Mouse (Mus musculus): ENCODE measurements around the gene Zfp654. TPM values are rescaled to one million over a fixed set of nuclear protein-coding genes. Genes with fewer than 3 reads are reported as not detected.
"Not testable (repeated sequence)": the region's sequence is repeated elsewhere in the genome, so short reads cannot be mapped to it uniquely, and the experiment has no call there.

Zfp654 gene
- total RNA-seq, 2 experiments from 2014 or later: 6.4 to 26.1 TPM

DNA sequence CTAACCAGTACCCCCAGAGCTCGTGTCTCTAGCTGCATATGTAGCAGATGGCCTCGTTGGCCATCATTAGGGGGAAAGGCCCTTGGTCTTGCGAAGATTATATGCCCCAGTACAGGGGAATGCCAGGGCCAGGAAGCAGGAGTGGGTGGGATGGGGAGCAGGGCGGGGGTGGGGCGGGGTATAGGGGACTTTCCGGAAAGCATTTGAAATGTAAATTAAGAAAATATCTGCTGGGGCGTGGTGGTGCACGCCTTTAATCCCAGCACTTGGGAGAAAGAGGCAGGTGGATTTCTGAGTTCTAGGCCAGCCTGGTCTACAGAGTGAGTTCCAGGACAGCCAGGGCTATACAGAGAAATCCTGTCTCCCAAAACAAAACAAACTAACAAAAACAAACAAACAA, 14.4 kb upstream of the Zfp654 start:
- ATAC-seq (replicated peaks; ENCODE audit: low FRiP score, poor library complexity, severe bottlenecking): not testable (repeated sequence)

DNA sequence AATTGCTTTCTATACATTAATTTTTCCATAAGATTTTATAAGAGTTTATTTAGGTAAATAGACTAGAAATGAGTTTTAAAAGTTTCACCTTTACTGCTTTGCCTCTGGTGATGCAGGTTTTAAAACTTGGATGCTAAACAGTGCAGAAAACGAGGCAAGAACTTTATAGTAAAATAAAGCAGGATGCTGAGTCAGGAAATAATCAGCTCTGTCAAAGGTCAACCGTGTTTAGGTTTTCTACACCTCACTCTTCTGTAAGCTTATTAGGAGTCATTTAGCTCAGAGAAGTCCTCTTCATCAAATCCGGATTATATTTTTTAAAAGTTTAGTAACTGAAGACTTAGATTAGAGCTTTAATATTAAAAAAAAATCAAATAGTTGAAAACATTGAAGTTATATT, 5.5 kb upstream of the Zfp654 start:
- no peak for ATAC-seq (replicated peaks; ENCODE audit: low FRiP score, poor library complexity, severe bottlenecking)

DNA sequence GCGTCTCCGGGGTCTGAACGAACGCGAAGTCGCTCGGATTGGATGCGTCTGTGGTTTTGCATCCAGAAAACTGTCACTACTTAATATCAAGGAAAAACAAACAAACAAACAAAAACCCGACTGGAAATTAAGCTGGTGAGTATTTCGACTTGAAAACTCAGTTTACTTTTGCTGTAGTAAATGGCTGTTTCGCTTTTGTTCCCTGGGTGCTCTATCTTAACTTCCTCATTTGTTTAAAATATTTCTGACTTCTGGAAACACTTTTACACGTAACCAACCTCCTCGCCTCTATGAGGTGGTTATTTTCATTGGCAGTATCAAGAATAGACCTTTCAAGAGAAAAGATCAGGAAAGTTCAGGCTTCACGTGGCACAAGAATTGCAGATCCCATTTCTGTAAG, 1.4 kb upstream of the Zfp654 start:
- no peak for ATAC-seq (replicated peaks; ENCODE audit: low FRiP score, poor library complexity, severe bottlenecking)

DNA sequence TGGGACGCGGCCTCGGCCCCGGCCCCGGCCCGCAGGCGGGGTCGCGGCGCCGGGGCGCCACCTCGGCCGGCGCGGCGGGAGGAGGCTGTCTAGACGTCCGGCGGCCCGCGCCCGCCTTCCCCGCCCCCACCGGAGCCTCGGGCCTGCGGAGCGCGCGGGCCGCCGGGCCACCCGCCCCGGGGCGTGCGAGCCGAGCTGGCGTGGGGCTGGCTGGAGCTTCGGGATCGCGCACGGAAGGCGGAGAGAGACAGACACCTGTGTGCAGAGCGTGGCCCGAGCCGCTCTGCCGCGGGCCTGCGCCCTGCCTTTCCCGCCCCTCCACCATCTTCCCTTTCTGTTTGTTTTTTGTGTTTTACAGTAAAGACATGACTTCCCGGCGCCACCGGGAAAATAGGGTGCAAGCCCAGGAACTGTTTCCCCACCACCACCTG, 1.0 kb upstream of the Zfp654 start:
- ATAC-seq (replicated peaks; ENCODE audit: low FRiP score, poor library complexity, severe bottlenecking): peak; percentile 10; the same call in 1 of the 2 replicates

DNA sequence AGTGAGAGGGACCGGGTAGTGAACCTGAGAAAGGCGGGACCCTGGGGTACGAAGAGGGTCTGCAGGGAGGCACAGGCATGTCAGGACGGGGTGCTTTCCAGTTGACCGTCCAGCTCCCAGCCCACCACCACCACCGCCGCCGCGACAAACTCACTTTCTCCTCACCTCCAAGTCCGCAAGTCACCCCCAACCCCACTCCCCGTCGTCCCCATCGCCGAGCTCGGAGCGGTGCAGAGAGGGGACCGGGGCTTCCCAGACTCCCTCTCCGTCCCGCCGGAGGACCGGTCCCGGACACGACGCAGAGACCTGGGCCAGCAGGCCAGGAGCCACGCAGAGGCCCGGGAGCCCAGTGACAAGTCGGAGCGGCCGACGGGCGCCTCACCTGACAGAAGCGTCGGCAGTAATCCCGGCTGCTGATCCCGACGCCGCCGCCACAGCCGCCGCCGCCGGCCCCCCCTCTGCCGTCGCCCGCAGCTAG, 328 bp downstream of the Zfp654 start:
- peak; percentile 41 for ATAC-seq (replicated peaks; ENCODE audit: low FRiP score, poor library complexity, severe bottlenecking)

DNA sequence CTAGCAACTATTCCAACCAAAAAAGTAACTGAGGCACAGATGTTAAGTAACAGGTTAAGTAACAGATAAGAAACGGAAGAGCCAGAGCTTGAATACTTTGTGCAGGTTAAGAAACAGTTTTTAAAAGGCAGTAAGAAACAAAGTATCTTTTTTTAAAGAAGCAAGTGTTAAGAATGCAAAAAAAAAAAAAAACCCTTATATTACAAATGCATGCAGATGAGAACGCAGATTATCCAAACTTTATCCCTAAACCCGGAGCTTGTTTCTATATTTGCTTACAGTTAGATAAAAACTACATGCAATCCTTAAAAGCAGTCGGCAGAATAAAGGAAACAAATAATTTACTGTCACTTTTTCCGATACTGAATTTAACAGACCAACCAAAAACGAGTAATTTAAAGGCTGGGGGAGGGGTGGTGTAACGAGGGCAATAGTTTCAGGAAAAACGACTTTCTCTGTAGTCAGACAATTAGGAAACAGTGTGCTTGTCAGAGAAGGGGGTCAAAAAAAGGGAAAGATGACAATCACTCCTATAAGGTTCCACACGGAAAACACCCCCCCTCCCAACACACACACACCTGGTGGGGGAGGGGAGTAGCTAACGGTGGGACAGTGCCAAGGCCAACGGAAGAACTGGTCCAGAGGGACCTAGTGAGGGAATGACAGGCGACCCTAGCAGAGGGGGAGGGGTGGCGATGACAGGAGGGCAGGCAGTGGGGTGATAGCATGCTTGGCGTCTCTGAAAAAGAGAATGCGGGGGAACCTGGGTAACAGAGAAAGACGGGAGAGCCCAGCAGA, 966 bp downstream of the Zfp654 start:
- ATAC-seq (replicated peaks; ENCODE audit: low FRiP score, poor library complexity, severe bottlenecking): peak; percentile 16; the same call in 1 of the 2 replicates

DNA sequence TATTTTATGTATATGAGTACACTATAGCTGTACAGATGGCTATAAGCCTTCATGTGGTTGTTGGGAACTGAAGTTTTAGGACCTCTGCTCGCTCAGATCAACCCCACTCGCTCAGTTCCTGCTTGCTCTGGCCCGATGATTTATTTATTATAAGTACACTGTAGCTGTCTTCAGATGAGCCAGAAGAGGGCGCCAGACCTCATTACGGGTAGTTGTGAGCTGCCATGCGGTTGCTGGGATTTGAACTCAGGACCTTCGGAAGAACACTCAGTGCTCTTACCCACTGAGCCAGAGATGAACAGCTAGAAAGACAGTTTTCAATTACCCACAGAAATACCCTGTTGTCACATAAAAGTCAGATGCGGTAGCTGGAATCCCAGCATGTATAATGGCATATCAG, 5.5 kb downstream of the Zfp654 start:
- no peak for ATAC-seq (replicated peaks; ENCODE audit: low FRiP score, poor library complexity, severe bottlenecking)

DNA sequence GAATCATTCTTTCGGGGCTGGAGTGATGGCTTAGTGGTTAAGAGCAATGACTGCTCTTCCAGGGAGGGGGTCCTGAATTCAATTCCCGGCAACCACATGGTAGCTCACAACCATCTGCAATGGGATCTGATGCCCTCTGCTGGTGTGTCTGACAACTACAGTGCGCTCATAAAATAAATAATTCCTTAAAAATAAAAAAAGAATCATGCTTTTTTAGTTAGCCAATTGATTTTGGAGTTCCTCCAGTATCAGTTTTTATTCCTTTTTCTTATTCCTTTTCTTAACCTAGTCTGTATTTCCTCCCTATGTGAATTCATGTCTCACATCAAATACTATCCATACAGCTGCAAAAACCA, 9.1 kb downstream of the Zfp654 start:
- no peak for ATAC-seq (replicated peaks; ENCODE audit: low FRiP score, poor library complexity, severe bottlenecking)

DNA sequence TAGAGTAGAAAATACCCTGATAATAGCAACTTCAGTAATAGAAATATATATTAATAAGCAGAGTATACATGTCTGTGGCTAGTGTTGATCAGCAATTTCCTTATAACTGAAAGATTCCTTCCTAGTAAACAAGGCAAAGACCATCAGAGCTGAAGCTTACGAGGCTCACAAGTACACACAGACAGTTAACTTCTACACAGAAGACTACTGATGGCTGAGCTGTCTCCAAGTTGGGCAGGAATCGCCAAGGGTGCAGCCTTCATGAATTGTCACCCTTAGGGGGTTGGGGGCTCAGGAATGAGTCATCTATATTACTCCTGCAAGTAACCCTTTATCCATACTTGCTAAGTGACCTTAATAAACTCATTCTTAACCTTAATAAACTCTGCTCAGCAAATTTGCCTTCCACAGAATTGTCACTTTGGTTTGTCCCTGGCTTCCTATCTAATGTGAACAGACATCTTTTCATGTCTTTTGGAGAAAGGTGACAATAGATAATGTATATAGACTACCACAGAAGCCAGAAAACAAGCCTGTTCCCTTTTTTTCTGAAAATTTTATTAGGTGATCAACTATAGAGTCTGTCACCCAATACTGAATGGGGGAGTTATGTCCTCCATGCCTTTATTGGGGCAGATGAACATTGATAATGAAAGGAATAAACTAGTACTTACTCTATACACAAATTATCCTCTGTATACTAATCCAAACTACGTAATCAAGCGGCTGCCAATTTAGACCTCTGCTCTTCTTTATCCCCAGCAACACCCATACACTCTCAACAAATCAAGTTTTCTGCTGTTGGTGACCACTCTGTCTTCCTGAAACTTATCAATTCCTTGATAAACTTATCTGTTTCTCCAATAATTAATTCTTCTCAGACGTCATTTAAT, 9.7 kb downstream of the Zfp654 start:
- peak; percentile 44; the same call in 1 of the 2 replicates for ATAC-seq (replicated peaks; ENCODE audit: low FRiP score, poor library complexity, severe bottlenecking)

DNA sequence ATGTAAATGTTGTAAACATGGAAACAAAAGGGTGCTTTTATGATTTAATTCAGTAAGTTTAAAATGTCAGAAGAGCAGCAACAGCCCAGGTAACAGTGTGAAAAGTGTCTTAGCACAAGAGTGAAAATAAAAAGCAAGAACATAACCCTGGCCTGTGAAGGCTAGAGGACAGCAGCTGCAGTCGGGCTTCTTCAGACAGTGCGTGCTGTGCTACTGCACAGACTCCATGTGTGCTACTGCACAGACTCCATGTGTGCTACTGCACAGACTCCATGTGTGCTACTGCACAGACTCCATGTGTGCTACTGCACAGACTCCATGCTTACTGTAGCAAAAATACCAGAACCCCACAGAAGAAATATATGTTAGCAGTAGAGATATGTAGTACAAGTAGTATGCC, 14.7 kb downstream of the Zfp654 start:
- no peak for ATAC-seq (replicated peaks; ENCODE audit: low FRiP score, poor library complexity, severe bottlenecking)

DNA sequence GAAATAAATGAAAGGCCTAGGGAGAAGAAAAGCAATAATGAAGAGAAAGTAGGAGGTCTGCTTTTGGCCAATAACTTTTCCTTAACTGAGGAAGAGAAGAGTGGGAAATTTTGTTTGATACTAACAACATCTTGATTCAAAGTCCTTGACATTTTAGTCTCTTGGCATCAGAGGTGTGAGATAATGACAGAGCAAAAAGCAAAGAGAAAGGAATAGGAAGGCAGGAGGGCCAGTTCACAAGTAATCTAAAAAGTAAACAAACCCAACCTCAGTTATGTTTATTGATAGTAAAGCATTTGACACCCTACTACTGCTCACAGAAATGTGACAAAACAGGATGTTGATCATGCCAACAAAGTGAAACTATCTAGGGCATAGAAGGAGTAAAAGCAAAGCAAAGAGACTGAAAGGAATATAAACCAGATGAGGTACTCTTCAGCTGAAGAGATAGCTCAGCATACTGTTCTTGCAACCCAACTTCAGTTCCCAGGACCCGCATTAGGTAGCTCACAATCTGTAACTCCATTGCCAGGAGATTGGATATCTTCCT, 15.4 kb downstream of the Zfp654 start:
- ATAC-seq (replicated peaks; ENCODE audit: low FRiP score, poor library complexity, severe bottlenecking): no peak

DNA sequence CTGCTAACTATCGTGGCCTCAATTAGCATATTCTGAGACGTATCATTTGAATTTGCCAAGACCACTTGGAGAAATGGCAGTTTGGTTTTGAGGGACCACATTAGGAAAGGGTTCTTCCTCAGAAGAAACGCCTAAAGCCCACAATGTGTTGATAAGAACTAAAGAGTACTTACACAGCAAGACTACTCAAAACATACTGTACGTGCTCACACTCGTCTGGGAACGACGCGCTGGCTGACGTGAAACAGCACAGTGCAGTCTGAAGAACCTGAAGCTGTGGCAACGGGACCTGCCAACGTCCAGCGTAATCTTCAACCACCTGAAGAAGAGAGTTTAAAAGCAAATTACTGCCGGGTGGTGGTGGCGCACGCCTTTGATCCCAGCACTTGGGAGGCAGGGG, 21.2 kb downstream of the Zfp654 start:
- no peak for ATAC-seq (replicated peaks; ENCODE audit: low FRiP score, poor library complexity, severe bottlenecking)

DNA sequence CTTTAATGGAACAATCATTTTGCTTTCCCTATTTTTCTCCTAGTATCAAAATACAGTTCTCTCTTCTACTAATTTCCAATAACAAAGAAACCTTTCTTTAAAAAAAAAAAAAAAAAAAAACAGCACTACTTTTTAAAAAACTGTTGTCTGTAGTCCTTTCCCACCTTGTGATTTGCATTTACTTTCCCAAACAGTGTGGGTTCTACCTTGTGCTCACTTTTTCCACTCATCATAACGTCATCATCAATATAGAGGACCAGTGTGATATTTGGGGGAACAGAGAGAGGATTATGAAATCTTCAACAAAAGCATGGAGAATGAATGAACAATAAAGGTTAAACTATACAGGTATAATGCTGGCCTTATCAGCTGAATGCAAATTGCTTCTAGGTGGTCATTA, 27.0 kb downstream of the Zfp654 start:
- no peak for ATAC-seq (replicated peaks; ENCODE audit: low FRiP score, poor library complexity, severe bottlenecking)

DNA sequence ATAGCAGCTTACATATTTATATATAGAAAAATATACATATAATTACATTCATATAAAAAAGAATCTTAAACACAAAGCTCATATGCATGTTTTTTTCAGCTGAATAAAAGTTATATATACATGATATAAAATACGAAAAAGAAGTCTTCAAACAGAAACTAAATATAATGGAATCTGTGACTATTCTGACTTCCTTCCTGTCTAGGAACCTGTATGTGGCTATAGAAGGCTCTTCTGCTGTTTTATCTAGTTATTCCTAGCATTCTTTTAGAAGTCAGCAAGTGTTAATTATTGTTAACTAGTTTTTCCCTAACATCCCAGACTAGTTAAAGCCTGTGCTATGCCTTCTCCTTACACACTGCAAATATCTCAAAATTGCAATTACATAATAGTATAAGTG, 27.6 kb downstream of the Zfp654 start:
- no peak for ATAC-seq (replicated peaks; ENCODE audit: low FRiP score, poor library complexity, severe bottlenecking)

DNA sequence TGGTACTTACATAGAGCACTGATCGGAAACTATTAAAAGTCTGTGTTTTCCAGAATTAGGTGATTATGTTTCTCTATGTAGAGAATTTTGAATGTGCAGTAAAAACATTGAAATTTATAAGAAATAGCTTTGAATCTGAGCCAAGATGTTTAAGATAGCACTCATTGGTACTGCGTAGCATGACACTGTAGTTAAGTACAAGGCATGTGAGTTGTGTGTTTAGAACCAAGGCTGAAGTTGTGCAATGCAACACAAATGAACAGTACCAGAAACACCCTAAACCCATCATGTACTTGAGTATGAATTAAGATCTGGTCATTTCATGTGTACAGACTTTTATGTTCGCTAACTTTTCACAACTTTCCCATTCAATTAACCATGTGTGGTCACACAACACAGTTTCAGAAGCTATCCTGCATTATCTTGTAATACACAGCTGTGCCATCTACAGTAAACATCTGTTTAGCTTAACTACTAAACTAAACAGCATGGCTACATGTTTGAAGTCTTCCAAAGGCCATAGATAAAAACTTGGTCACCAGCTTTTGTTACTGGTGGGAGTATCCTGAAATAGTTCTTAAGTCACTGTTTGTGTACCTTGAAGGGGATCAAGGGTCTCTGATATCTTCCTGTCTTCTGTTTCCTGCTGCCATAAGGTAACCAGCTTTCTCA, 34.2 kb downstream of the Zfp654 start:
- ATAC-seq (replicated peaks; ENCODE audit: low FRiP score, poor library complexity, severe bottlenecking): peak; percentile 79

DNA sequence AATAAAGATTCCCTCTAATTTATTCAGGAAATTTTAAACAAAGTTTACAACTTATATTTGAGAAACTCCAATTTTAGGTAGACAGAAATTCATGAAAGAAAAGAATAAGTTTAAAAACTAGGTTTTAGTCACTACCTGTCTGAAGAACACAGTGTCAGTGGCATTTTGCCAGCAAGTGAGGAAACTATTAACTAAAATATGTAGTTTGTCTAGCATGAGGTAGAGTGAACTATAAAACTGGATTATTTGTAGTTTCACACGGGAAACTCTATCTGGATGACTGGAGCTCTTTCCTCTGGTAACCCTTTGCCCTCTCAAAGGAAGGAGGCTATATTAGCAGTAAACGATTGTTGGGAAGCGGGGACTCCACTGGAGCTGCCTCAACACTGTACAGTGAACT, 48.4 kb downstream of the Zfp654 start:
- no peak for ATAC-seq (replicated peaks; ENCODE audit: low FRiP score, poor library complexity, severe bottlenecking)

DNA sequence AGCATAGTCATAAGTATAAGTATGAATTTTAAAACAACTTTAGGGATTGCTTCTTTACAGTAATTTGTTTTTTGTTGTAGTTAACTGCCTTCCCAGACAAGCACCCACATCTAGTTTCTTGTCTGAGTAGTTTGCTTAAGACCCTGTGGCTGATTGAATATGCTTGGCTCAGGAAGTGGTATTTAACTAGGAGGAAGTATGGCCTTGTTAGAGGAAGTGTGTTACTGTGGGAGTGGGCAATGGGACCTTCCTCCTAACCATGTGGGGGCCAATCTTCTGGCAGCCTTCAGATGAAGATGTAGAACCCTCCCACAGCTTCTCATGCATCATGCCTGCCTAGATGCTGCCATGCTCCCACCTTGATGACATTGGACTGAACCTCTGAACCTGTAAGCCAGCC, 49.8 kb downstream of the Zfp654 start:
- ATAC-seq (replicated peaks; ENCODE audit: low FRiP score, poor library complexity, severe bottlenecking): no peak

DNA sequence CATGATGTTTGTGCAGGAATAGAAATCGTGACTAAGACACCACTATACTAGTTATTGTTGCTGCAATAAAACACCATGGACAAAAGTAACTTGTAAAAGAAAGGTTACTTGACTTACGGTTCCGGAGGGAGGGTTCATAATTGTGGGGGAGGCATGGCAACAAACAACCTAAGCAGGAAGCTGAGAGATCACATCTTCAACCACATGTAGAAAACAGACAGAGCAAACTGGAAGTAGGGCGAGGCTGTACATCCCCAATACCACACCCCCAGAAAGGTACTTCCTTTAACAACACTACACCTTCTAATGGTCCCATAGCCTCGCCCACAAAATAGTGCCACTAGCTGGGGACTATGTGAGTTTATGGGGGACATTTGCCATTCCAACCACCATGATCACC, 51.1 kb downstream of the Zfp654 start:
- no peak for ATAC-seq (replicated peaks; ENCODE audit: low FRiP score, poor library complexity, severe bottlenecking)

DNA sequence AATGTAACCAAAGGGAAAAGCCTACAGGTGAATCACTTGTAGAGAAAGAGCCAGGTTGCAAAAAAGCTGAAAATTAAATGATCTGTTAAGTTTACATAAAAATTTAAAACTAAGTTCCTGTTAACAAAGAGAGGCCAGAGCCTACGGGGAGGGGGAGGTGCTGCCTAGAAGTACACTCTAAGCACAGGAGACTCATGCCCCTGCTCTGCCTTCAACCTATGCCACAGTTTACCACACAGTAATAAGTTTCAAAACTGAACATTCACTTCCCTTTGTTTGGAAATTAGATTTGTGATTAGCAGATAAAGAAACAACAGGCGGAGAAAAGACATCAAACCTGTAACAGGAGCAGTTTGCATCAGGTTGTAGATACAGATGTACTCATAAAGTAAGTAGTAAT, 56.6 kb downstream of the Zfp654 start:
- ATAC-seq (replicated peaks; ENCODE audit: low FRiP score, poor library complexity, severe bottlenecking): no peak

DNA sequence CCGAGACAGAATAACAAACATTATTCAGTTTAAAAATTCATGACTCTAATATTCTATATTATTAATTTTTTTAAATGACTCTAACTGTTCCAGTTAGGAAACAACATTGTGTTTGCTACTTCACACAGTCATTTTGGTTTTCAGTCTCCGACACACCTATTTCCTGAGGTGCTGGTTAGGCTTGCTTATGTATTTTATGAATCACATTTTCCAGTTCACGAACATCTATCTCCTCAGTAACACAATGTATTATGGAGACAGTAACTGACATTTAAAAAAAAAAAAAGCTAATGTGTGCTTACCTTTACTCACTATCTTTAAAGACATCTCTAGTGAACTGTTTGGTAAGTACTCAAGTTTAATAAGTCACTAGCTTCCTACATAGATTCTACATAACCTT, 61.7 kb downstream of the Zfp654 start:
- no peak for ATAC-seq (replicated peaks; ENCODE audit: low FRiP score, poor library complexity, severe bottlenecking)

Measured in erythroblast, adult 5-6 weeks (primary cell).